Mouse (Mus musculus): ENCODE measurements at regions not wholly inside any gene's neighbourhood (a gene's known extent, or its start where the extent isn't known, plus 50 kb on each side); places are given as distances from the start of the nearest gene placed in this dataset.
A peak's percentile ranks its signal among the peaks of the same experiment; 100 is the strongest.

GRCm38 (mm10) chr12:17481687-17482086 lies 62.9 kb upstream of the Odc1 start:
- no peak for ATAC-seq (replicated peaks; ENCODE audit: low FRiP score, poor library complexity, severe bottlenecking)

DNA sequence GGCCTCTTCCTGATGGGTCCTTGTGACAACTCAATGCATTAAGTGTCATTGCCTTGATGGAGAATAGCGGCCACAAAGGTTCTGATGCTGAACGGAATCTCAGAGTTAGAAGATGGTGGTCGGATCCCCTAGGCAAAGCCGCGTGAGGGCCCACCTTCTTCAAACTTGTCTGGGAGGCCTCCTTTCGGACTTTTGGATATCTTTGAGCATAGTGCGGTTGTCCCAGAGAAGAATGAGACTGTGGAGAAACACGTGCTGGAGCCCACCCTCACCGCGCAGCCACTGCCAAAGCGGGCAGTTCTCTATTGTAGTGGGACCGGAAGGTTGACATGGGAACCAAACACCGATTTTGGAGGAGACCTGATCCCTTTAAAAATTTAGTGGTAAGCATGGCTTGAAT lies 62.4 kb upstream of the Odc1 start:
- no peak for ATAC-seq (replicated peaks; ENCODE audit: low FRiP score, poor library complexity, severe bottlenecking)

GRCm38 (mm10) chr12:17484448-17484847 lies 60.1 kb upstream of the Odc1 start:
- no peak for ATAC-seq (replicated peaks; ENCODE audit: low FRiP score, poor library complexity, severe bottlenecking)

DNA sequence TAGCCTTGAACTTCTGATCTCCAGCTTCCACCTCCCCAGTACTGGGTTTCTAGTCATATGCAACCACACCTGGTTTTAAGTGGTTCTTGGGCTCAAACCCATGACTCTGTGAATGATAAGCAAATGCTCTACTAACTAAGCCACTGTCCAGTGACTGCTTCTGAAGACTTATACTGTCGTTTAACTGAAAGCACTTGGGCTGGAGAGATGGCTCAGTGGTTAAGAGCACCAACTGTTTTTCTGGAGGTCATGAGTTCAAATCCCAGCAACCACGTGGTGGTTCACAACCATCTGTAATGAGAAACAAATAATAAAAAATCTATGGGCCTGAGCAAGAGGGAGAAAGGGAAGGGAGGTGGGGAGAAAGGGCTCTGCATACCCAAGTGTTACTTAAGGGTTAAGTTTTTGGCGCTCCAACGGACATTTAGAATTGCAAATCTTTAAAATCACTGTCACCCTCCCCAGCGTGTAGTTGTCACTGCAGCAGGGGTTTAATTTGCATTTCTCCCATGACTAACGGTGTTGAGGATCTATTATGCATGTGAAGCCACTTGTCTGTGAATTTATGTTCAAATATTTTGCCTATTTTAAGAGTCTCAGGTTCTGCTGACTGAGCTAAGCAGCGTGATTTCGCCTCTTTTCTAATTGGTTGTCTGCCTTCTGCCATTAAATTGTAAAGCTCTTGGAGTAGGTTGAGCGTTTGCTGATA lies 58.4 kb upstream of the Odc1 start:
- no peak for ATAC-seq (replicated peaks; ENCODE audit: low FRiP score, poor library complexity, severe bottlenecking)

DNA sequence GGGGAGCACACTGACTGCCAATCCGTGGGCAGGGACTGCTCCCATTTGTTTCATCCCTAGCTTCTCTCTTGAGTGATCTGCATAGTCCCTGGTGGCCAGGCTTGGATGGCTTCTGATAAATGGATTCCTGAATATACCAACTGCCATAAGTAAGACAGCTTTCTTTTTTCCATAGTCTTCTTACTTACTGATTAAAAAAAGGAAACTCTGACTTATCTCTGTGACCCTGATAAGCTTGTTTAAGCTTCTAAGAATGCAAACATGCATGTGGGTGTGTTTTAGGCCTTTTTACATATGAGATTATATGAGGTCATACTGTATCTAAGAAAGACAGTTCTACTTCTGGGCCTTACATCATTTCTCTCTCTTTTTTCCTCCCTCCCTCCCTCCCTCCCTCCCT lies 57.3 kb upstream of the Odc1 start:
- ATAC-seq (replicated peaks; ENCODE audit: low FRiP score, poor library complexity, severe bottlenecking) = no peak

- ATAC-seq (replicated peaks; ENCODE audit: low FRiP score, poor library complexity, severe bottlenecking) = no peak
Observed at GRCm38 (mm10) chr12:17488203-17488602, 56.4 kb upstream of the Odc1 start.

- ATAC-seq (replicated peaks; ENCODE audit: low FRiP score, poor library complexity, severe bottlenecking) = no peak
Observed at GRCm38 (mm10) chr12:17489971-17490370, 54.6 kb upstream of the Odc1 start.

DNA sequence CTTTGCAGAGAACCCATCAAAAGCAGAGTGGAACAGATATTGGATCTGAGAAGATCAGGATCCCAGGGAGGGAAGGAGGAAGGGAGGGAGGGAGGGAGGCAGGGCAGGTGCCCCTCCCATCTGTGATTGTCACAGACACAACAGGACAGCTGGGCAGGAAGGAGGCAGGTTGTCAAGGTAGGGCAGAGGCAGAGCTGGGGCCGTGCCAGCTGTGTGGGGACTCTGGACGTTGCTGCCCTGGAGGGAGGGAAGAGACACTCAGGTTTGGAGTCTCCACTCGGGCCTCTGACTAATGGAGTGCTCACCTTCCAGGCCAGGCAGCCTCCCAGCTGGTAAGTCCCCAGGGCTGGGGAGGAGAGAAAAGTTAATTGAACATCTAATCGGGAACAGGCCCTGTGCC lies 52.0 kb upstream of the Odc1 start:
- no peak for ATAC-seq (replicated peaks; ENCODE audit: low FRiP score, poor library complexity, severe bottlenecking)

GRCm38 (mm10) chr12:17493053-17493452 lies 51.5 kb upstream of the Odc1 start:
- ATAC-seq (replicated peaks; ENCODE audit: low FRiP score, poor library complexity, severe bottlenecking) = peak; percentile 48; the same call in 1 of the 2 replicates

DNA sequence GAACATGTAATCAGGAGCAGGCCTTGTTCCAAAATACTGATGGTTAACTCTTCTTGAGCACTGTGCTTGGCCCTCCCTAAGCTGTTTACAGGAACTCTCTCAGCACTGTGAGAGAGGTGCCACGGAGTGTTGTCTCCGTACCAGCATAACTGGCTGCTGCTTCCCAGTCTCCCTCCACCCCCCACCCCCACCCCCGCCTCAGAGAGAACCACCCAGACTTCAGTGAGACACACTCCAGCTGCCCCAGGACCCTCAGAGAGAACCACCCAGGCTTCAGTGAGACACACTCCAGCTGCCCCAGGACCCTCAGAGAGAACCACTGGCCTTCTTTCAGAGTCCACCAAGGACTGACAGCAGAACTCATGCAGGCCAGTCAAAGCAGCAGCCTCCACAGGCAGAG lies 50.8 kb upstream of the Odc1 start:
- ATAC-seq (replicated peaks; ENCODE audit: low FRiP score, poor library complexity, severe bottlenecking) = no peak

All from erythroid progenitor cell, adult 5-6 weeks (primary cell).